8 mouse cellular contexts compared by ENCODE assay signal in the genomic region with DNA sequence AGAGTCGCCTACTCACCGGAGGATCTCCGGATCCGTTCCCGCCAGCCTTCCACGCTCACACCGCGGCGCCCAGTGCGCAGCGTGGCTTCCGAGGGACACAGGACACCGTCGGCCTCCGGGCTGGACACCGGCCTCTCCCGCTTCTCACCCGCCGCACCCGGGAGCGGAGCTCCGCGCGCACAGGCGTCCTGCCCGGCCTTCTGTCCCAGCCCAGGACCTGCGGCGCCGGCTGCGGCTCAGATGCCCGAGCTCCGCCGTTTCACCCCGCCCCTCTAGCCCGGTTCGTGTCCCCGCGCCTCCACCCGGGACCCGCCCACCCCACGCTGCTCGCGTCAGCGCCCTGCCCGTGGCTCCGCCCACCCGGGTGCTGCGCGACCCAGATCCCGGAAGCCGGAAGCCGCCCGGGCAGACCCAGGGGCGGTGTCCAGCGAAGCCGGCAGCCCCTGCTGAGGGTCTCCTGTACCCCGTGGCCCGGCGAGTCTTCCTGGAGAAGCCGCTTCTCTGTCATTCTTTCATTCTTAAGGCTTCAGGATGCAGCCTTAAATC. TPM values are rescaled to one million over a fixed set of nuclear protein-coding genes. Genes with fewer than 3 reads are reported as not detected.
A peak's percentile ranks its signal among the peaks of the same experiment; 100 is the strongest.
DNase-seq lines count a peak whose midpoint lies in the region; ATAC-seq and TF ChIP-seq lines count a peak whose summit lies in the region.

TSS of gene Zfp69 (minus strand) at position 272 of the 546 bp plus-strand sequence.

- intact Hi-C loops in gastrocnemius, adult 2 months (cut with DNase I) = no loop called here
- intact Hi-C loops in left cerebral cortex, postnatal 10 days (cut with DNase I) = no loop called here

- H3K36me3 ChIP-seq in hindbrain, postnatal 0 days (ENCODE audit: insufficient read depth, low read length) = peaks cover 2% of the 10 kb centered on the region; the same call in 1 of the 2 replicates

- peak within 1 kb of the TSS; percentile 56 for H3K9ac ChIP-seq in hindbrain, postnatal 0 days (replicated peaks; ENCODE audit: low read length)

- peak; percentile 79 for ATAC-seq in common myeloid progenitor, adult 5-6 weeks (replicated peaks; ENCODE audit: low read depth, poor library complexity, severe bottlenecking)
- ATAC-seq in hindbrain, postnatal 0 days = peak; percentile 98
- ATAC-seq in megakaryocyte progenitor cell, adult 5-6 weeks (replicated peaks; ENCODE audit: poor library complexity) = peak; percentile 75

- peak within 1 kb of the TSS; percentile 62 for H3K4me2 ChIP-seq in hindbrain, postnatal 0 days (ENCODE audit: low read depth, low read length)

- H3K4me3 ChIP-seq in gastrocnemius, adult 2 months = peak within 1 kb of the TSS; percentile 88
- peak within 1 kb of the TSS; percentile 62 for H3K4me3 ChIP-seq in hindbrain, postnatal 0 days (ENCODE audit: low read length)

- no peaks in the 10 kb centered on the region for H3K4me1 ChIP-seq in hindbrain, postnatal 0 days (ENCODE audit: insufficient read depth, low read length)

- DNase-seq in adipocyte (ENCODE audit: low spot score) = peak; percentile 81
- DNase-seq in gastrocnemius, adult 2 months = peak; percentile 96
- peak; percentile 93 for DNase-seq in hindbrain, postnatal 0 days (ENCODE audit: low spot score)
- DNase-seq in left cerebral cortex, postnatal 10 days (ENCODE audit: extremely low spot score in 1 of 2, low spot score in 2 of 2) = peak; percentile 76 to 96
- DNase-seq in right cerebral cortex, postnatal 10 days (ENCODE audit: low spot score in 2 of 2) = peak; percentile 89 to 90
- DNase-seq in urinary bladder, postnatal 14 days (ENCODE audit: low spot score) = peak; percentile 92

- H3K27me3 ChIP-seq in hindbrain, postnatal 0 days (ENCODE audit: insufficient read depth, low read length) = no peaks in the 10 kb centered on the region

- WGBS in hindbrain, postnatal 0 days = under 1% methylated on average over 50 of the region's 60 CpGs

- TF ChIP-seq CTCF in gastrocnemius, adult 2 months (IDR thresholded peaks at IDR 0.05) = no peak
- no peak for TF ChIP-seq CTCF in hindbrain, postnatal 0 days (IDR thresholded peaks at IDR 0.05; ENCODE audit: low read depth)

- H3K9me3 ChIP-seq in hindbrain, postnatal 0 days (ENCODE audit: low read length) = no peaks in the 10 kb centered on the region

- peak within 1 kb of the TSS; percentile 95 for H3K27ac ChIP-seq in gastrocnemius, adult 2 months
- peak within 1 kb of the TSS; percentile 62 for H3K27ac ChIP-seq in hindbrain, postnatal 0 days

RNA-seq across cellular contexts. Expression of gene Zfp69, which starts in this region (rescaled TPM):
- 1.6 and 7.9 TPM in 2 replicates for total RNA-seq in common myeloid progenitor, adult 5-6 weeks (2017)
- under 1 TPM; 0.20 to 0.42 TPM for total RNA-seq in gastrocnemius, adult 2 months (2021)
- total RNA-seq in hindbrain, postnatal 0 days (2014; rRNA removed) = 1.8 and 2.8 TPM in 2 replicates
- polyA plus RNA-seq in hindbrain, postnatal 0 days (2015; fragmentation: Nextera tagmentation; extraction: Ambion mirVana) = 4.5 and 4.8 TPM in 2 replicates
- 1 to 10 TPM; 2.6 to 2.7 TPM for total RNA-seq in left cerebral cortex, postnatal 10 days (2021)
- total RNA-seq in megakaryocyte progenitor cell, adult 5-6 weeks (2015) = 2.1 and 3.0 TPM in 2 replicates
- total RNA-seq in megakaryocyte progenitor cell, adult 5-6 weeks (2017) = 0.95 and 2.6 TPM in 2 replicates

Comparison
In these comparisons a context has a peak if more than half of its experiments do, and no peak if none do; other contexts are left out.
1. Peak in every context shown above with its lines: DNase-seq, ATAC-seq, H3K4me3 ChIP-seq and H3K27ac ChIP-seq.
2. Peak in DNase-seq, H3K4me3 ChIP-seq and H3K27ac ChIP-seq in gastrocnemius, adult 2 months; RNA of the gene not detected or under 1 TPM.